Mouse (Mus musculus) left cerebral cortex, postnatal 14 days (tissue): ENCODE data around the gene Samd4b. TPM values are rescaled to one million over a fixed set of nuclear protein-coding genes. Genes with fewer than 3 reads are reported as not detected.
A peak's percentile ranks its signal among the peaks of the same experiment; 100 is the strongest.

ENCODE experiments used
- DNase-seq, 2 experiments: peaks; one replicate each; pipeline ENCODE4 v3.0.0; 2021 to 2022; ENCODE audit warnings: low spot score in 2 of 2, mixed read lengths in 1 of 2
- intact Hi-C: fragments of 180-260 bp; cut with DNase I; formaldehyde crosslinking; loops from one replicate; pipeline ENCODE4 v1.15.1; 2025
- total RNA-seq, 2 experiments: library from RNA; stranded (reverse); gene quantifications; 2 replicates each; pipeline ENCODE4 v1.2.3; 2021

Samd4b gene
- total RNA-seq, 2 experiments from 2014 or later = 59.8 to 61.6 TPM

DNA sequence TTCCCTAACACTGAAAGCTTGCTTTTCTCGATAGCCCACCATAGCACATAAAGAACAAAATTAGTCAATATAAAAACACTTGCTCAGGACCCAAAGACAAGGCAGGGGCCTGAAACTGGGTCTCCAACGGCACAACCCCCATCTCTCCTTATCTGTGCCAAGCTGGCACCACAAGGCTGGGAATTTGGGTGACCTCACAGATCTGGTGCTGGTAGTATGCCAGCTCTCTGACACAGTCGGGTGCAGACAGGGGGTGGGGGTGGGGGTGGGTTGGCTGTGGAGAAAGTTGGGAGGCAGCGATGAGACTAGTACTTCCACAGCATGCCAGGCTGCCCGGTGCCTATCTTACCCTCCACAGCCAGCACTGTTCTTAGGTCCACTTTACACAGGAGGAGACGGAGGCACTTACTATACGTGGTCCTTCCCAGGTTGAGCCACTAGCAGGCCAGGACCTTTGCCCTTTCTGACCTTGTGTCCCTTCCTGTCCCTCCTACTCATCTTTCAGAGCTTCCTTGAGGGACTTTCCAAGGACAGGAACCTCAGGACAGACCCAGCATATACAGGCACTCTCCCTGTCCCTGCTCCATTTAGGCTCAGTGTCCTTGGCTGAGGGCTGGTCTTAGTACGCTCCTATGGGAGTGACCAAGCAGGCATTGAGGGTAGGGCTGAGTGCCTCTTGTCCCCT, 2.1 kb downstream of the Samd4b start:
- DNase-seq = no peak
- intact Hi-C loops = no loop called here

DNA sequence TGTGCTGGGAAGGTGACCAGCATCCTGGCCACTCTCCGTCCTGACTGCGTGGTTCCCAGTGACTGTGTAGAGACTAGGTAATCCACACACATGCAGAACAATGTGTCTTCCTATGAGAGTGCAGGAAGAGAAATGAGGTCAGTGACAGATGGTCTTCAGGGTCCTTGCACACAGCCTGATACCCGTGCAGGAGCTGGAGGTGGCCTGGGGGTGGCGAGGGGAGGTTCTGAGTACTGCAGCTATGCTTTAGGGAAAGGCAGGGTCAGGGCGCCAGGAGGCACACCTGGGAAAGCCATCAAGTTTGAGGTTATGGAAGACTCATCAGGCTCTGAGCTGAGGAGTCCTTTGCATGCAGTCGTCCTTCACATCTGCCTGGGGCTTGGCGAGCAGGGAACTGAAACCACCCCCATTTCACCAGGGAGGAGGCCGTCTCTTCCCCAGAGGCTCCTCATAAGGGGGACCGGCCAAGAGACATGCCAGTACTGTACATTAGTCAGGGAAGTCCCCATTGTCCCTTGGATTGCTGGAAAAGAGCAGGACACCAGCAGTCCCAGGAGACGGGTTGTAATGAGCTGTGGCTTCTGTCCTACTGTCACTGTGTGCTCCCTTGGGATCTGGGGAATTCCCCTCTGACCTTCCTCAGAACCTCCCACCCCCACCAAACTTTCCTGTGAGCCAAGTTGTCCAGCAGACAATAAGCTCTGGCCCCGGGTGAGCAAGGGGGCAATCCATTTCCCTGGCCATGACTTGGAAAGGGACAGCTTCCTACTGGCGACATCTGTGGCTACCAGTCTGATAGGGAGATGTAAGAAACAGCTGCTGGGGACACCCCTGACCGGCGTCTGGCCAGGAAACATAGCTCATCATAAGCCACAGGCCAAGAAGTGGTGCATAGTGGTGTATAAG, 4.5 kb downstream of the Samd4b start:
- no peak for DNase-seq
- intact Hi-C loops = no loop called here

DNA sequence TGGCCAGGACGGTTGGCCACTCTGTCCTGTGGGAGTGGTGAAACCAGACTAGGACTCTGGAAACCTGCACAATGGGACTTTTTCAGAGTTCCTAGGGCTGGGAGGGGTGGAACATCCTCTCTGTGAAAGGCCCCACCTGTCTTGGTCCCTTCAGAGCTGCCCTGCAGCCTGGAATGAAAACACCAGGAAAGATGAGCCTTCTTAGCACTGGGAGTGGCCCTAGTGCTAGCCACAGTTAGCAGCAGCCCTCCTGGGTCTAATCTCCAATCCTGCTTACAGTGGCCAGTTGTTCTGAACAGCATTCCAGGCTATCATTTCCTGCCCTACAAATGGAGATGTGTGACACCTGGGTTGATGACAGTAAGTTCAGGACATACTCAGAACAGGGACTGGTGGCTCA, 6.1 kb downstream of the Samd4b start:
- DNase-seq = no peak
- intact Hi-C loops = no loop called here

DNA sequence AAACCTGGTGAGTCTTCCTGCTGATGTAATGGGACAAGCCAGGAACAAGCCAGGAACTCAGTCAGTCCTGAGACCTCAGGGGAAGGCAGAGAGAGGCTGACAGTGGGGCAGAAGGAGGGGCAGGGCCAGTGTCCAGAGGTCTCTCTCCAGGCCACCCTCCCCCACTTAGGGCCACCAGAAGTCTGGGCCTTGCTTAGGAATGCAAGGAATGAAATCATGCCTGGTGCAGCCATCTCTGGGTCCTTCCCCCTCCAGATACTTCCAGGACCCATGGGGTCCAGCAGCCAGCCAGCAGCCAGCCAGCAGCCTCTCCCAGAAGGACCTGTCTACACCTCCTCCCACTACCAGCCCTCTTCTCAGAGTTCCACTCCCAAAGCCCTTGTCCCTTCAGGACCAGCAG, 10.3 kb downstream of the Samd4b start:
- intact Hi-C loops = no loop called here
- no peak for DNase-seq

DNA sequence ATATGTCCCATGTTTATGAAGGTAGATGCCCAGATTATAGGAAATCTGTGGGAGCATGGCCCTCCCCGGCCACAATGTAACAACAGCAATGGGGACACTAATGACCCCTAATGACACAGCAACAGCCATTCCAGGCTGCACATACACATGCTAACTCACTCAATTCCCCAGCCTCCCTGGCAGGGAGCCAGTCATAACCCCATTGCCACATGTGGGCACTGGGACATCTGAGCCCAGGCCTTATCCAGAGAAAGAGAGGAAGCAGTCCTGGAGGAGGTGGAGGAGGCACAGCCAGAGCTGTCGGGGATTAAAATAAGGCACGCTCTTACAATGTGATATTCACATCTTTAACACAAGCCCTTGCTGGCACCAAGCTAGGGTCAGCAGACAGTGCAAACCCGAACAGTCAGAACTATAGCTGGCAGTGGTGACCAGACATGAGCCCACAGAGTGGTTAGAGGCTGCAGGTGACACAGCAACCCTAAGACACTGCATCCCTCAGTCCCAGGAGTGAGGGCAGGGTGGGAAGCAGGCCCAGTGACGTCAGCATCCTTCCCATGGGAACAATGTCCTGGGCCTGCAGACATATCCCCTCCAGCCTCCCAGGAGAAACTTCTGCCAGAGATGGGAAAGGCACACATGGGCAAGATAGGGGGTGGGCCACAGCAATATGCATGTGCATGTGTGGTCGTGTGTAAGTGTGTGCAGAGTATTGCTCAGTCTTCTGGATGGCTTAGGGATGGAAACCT, 11.1 kb downstream of the Samd4b start:
- intact Hi-C loops = no loop called here
- no peak for DNase-seq

DNA sequence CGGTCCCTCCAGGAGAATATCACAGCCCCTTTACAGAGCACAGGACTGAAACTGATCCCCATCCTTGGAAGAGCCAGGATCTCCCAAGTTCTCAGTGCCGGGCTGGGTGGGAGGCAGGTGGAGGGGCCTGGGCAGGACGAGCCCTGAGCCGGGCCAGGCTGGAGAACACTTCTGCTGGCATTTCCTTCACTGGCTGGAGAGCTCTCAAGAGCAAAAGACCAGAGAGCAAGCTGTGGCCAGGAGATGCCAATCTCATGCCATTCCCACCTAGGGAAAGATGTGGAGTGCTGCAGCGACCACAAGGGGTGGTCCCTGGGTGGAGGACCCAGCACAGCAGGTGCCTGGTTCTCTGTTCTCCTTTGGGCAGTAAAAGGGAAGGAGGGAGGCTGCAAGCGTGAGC, 12.9 kb downstream of the Samd4b start:
- intact Hi-C loops = no loop called here
- no peak for DNase-seq

DNA sequence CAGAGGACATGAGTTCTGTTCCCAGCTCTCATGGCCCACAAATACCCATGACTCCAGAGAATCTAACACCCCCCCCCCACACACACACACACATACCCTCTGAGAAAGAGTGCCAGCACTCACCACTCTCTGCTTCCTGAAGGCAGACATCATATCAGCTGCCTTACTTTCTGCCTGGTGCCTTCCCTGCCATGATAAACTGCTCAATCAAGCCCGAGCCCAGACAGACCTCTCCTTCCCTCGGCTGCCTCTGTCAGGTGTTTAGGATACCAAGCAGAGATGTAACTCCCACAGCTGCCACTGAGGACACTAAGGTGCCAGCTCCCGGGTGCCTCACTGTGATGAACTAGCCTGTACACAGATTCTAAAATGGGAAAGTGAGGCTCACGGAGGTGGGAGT, 13.5 kb downstream of the Samd4b start:
- no peak for DNase-seq
- intact Hi-C loops = no loop called here

DNA sequence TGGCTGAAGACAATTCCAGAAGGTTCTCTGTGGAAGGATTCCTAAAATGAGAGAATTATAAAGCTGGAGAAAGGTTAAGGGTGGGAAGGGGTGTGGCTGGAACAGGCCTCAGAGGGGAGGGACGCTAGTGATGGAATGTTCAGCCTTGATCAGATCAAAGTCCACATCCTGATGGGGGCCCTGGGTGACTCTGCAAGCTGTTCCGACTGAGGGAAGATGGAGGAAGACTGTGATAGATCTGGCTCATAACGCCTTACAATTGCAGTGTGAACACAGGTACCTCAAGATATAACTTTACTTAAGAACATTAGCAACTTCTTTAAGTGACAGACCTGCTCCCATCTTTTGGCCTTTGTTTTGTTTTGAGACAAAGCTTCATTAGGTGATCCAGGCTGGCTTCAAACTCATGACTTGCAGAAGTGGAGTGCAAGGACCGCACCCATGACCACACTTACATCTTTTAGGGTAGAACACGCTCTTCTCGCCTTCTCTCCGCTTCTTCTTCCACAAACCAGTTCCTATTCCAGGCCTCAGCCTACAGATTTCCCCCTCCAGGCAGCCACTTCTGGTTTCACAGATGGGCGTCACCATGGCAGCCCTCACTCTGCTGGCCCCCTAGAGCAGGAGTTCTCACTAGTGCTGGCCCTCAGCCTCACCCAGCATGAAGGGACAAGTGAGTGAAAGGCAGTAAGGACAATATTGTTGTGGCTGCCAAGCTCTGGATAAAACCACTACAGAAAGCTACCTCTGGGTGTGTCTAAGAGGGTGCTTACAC, 14.2 kb downstream of the Samd4b start:
- no peak for DNase-seq
- intact Hi-C loops = no loop called here

DNA sequence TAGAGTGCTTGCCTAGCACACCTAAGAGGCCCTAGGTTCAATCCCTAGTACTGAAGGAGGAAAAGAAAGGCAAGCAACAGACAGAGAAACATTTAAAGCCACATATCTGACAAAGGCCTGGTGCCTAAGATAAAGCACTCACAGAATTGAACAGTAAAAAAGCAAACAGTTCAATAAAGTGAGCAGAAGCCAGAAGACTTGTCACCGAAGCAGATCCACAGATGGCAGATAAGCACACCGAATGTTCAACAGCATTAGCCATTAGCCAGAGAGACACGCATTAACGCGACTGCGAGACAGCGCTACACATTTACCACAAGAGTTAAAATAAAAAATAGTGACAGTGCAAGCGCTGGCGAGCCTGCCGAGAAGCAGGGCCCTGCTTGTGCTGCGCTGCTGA, 15.1 kb downstream of the Samd4b start:
- intact Hi-C loops = no loop called here
- no peak for DNase-seq

DNA sequence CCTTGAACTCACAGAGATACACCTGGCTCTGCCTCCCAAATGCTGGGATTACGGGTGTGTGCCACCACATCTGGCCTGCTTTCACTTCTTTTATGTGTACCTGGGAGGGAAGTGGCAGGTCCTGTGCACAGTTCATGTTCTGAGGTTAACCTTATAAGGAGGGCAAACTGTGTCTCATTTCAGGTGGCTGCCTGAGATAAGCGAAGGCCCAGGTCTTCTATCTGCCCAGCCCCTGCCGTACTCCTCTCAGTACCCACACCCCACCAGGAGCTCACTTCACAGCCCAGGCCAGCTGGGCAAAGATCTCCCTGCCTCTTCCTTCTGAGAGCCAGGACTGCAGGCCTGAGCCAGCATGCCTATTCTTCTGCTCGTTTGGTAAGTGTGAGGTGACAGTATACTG, 16.2 kb downstream of the Samd4b start:
- intact Hi-C loops = no loop called here
- no peak for DNase-seq

DNA sequence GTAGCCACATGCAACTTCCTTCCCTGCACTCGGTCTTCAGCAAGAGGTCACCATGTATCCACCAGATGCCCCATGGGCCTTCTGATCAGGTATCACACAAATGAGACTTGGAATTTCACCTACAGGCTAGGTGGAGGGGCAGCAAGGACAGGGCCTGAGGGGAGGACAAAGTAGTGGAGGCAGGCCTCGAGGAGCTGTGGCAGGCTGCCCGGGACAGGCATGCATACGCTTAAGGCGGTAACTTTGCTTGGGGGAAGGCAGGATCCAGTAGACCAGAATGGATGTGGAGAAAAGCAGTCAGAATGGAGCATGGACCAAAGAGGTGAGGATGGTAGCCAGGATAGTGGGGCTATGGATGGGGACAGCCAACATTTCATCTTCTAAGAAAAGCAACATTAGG, 18.1 kb downstream of the Samd4b start:
- DNase-seq = no peak
- intact Hi-C loops = no loop called here

DNA sequence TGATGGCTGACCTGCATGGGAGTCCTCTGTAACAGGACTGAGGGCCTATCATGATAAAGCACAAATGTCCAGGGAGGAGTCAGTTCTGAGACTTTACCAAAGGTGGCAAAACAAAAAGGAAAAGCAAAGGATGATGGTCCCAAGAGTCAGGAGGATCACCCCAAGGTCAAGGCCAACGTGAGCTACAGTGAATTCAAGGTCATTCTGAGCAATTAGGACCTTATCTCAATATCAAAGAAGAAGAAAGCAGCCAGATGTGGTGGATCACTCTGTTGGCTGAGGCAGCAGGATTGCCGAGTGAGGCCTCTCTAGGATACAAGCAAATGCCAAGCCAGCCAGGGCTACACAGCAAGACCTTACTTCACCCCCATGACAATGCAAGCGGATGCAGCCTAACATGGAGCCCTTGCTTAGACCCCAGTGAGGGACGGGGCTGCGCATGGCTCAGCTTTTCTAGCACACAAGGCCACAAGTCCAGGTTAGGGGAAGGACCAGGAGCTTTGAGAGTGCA, 19.3 kb downstream of the Samd4b start:
- intact Hi-C loops = no loop called here
- no peak for DNase-seq

DNA sequence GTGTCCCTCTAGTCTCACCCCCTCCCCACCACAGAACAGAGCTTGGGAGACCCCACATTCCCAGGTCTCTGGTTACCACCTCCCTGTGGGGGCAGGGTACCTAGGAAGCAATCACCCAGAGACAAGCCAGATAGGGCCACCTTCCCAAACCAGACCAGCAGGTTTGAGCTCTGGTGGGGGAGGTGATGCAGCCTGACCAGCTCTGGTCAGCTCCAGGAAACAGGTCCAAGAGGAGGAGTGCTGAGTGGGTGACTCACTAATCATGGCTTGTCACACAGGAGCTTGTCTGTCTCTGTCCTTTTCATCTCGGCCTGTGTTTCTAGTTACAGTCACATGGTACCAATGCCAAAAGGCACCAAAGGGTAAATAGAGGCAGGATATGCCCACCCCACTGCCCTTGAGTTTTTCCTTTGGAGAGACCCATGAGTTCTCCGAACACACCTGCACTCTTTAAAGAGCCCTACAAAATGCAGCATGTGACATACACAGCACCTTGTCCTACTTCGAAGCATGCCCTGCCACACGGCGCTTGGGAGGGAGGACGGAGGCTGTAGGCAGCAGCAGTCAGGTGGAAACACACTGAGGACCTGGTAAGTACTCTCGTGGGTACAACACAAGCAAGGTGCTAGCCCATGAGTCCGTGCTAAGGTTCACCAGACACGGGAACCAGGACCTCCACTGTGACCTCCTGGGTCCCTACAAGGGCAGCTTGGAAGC, 20.0 kb downstream of the Samd4b start:
- no peak for DNase-seq
- intact Hi-C loops = no loop called here

DNA sequence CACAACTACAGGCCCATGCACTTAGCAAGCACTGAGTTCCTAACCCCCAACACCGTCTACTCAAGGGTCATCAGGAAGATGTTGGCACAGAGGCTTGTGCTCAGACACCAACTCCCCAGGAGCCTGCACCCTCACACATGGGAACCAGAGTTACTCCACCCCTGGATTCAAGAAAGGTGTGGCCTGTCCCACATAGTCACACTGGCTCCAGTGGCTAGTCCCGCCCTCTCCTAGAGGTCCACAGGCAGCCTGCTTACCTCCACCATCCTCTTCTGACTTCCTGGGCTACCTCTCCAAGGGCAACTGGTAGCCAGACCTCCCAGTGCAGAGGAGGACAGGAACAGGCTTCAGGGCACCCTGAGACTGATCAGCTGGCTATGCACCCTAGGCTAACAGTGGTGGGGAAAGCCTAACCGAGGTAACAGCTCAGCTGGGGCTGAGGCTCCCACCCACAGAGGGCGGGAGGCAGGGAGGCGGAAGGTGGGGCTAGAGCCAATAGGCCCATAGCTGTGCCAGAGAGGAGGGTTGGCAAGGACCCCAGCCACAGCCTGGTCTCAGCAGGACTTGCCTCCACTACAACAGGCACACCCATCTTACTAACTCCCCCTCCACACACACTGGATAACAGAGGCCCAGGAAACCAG, 21.6 kb downstream of the Samd4b start:
- intact Hi-C loops = no loop called here
- peak in 1 of 2 experiments; percentile 37 for DNase-seq

DNA sequence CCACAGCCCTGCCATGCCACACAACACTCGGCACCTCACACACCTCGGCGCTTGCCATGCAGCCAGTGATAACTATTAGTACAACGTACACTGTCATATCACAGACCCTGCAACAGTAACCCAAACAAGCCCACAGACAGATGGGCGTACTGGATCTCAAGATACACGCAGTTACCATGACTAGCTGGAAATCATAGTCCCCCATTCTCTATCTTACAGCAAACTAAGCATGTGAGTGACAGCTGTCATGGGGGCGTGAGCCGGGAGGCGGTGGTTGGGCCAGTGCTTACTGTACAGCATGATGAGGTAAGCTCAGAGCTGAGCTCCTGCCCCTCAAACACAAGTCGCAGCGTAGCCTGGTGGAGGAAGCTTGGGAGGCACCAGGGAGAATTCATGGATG, 22.3 kb downstream of the Samd4b start:
- DNase-seq = no peak
- intact Hi-C loops = no loop called here

DNA sequence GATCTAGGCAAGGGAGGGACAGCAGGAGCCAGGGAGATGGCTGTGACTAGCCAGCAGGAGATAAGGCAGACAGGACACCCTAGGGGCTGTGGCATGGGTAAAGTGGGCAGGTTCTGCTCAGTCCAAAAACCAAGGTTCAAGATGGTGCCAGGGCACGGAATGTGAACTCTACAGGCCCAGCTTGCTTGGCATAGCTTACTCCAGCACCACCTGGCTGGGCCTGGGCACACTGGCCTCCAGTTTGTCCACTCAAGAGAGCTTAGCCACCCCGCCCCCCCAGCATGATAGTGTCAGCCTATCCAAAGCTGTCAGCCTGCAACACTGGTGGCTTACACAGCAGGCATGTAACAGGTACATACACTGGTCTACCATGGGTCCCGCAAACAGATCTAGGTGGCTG, 24.7 kb downstream of the Samd4b start:
- intact Hi-C loops = no loop called here
- DNase-seq = no peak

DNA sequence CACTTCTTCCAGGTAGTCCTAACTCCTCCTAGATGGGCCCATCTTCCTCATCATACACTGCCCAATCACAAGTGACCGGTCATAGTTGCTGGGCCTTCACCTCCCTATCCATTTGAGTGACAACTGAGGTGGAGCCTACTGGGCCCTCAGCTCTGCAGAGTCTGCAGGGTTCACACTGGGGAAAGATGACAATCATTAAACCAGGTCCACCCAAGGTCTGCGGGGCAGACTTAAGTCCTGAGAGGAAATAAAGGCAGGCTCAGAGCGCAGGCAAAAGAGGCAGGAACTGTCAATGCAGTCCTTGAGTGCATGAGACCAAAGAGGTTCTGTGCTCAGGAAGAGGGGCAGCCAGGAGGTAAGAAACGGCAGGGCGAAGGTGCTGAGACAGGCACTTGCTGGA, 25.3 kb downstream of the Samd4b start:
- intact Hi-C loops = no loop called here

DNA sequence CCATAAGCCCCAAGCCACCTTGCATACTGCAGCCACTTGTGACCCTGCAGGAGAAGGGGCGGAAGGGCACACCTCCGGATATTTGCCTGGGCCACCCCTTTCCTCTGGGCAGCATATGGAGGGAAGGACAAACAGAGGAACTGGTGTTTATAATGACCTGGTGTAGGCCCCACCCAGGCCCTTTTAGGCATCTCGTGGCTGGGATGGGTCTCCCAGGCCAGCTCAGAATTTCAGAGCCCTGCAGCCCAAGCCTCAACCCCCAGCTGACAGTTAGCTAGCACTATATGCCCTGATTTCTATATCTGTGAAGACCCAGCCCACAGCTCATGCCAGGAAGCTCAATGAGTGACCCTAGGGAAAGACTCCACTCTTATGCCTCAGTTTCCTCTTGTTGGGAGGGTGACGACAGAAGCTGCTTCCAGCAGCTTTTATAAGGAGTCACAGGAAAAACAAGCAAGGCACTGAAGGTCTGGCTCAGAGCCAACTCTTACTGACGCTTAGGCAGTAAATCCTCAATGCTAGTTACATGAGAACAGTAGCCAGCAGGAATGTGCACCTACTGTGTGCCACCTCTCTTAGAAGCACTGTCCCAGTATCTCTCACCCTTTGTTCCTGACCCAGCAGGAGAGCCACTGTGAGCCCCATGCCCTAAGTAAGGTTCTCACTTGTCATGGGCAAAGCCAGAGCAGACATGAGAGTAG, 26.8 kb downstream of the Samd4b start:
- peak; percentile 50 to 51 for DNase-seq
- intact Hi-C loops = no loop called here

More for the DNA sequence above, 25.3 kb downstream of the Samd4b start:
- DNase-seq = no peak
